Mouse (Mus musculus) stomach, embryonic 15.5 days (tissue): Measurements from ENCODE around the gene Copz1. TPM values are rescaled to one million over a fixed set of nuclear protein-coding genes. Genes with fewer than 3 reads are reported as not detected.
A peak's percentile ranks its signal among the peaks of the same experiment; 100 is the strongest.
"Not testable (repeated sequence)": the region's sequence is repeated elsewhere in the genome, so short reads cannot be mapped to it uniquely, and the experiment has no call there.

ENCODE experiments used
- ATAC-seq: fragments of 200-750 bp; cut with Nextera tagmentation; 2 replicates; pipeline ENCODE4 v1.8.0; 2017; ENCODE audit warnings: low read depth, moderate number of reproducible peaks, moderate TSS enrichment; ENCODE audit not compliant: insufficient read depth, low FRiP score
- H3K27ac ChIP-seq: fragments of 300-500 bp; sonication (generic); 2 replicates; pipeline ENCODE4 v1.5.1; 2015; ENCODE audit warnings: mild to moderate bottlenecking, inconsistent platforms
- H3K27me3 ChIP-seq: fragments of 300-500 bp; sonication (generic); replicated peaks from 2 replicates; pipeline ENCODE4 v1.6.1; 2015; ENCODE audit warnings: inconsistent platforms
- H3K36me3 ChIP-seq: fragments of 300-500 bp; sonication (generic); 2 replicates; pipeline ENCODE4 v1.6.1; 2015; ENCODE audit warnings: inconsistent platforms
- H3K4me1 ChIP-seq: fragments of 300-500 bp; sonication (generic); 2 replicates; pipeline ENCODE4 v1.6.1; 2015; ENCODE audit warnings: inconsistent platforms
- H3K4me2 ChIP-seq: fragments of 300-500 bp; sonication (generic); 2 replicates; pipeline ENCODE4 v1.6.1; 2015; ENCODE audit warnings: mild to moderate bottlenecking, inconsistent platforms
- H3K4me3 ChIP-seq: fragments of 300-500 bp; sonication (generic); replicated peaks from 2 replicates; pipeline ENCODE4 v1.5.1; 2015; ENCODE audit warnings: inconsistent platforms
- H3K9ac ChIP-seq: fragments of 300-500 bp; sonication (generic); 2 replicates; pipeline ENCODE4 v1.6.1; 2015; ENCODE audit warnings: inconsistent platforms
- H3K9me3 ChIP-seq: fragments of 300-500 bp; sonication (generic); 2 replicates; pipeline ENCODE4 v1.6.1; 2016; ENCODE audit warnings: inconsistent platforms
- WGBS: fragments of 180-500 bp; shearing (Covaris S2); methylation state at CpG from one replicate; pipeline ENCODE4 v1.1.7; 2015; 5-methylcytosine and 5-hydroxymethylcytosine counted together
- polyA plus RNA-seq: library from polyadenylated mRNA; unstranded; fragments of >200 nt; fragmentation: Nextera tagmentation; extraction: Ambion mirVana; gene quantifications from 2 replicates; pipeline ENCODE4 v1.2.1, GENCODE M21; 2015

The Copz1 gene
- polyA plus RNA-seq, 1 experiment from 2014 or later, result 248 TPM

- 6% methylated on average over 12 of the region's 12 CpGs for WGBS
- H3K27me3 ChIP-seq, H3K9me3 ChIP-seq, H3K4me1 ChIP-seq, ATAC-seq: not testable (repeated sequence)
- Histone ChIP-seq H3K4me2 (peak overlapping the region; percentile 73), H3K27ac (peak overlapping the region; percentile 93), H3K9ac (peak overlapping the region; percentile 65), H3K4me3 (peak overlapping the region; percentile 70), H3K36me3 (peaks cover 22% of the 10 kb centered on the region)
Measured at GRCm38 (mm10) chr15:103241071-103242018, 31.2 kb upstream of the Copz1 start.

- H3K9ac ChIP-seq, result no peak overlapping the region
- WGBS, result 48% methylated on average over 8 of the region's 8 CpGs
- peaks cover 8% of the 10 kb centered on the region; the same call in 1 of the 2 replicates for H3K4me1 ChIP-seq
- H3K4me3 ChIP-seq, result peak overlapping the region; percentile 70
- peaks cover 37% of the 10 kb centered on the region for H3K36me3 ChIP-seq
- no peak for ATAC-seq
- H3K27ac ChIP-seq, result peak overlapping the region; percentile 4; the same call in 1 of the 2 replicates
- H3K4me2 ChIP-seq, result peak overlapping the region; percentile 73
- H3K9me3 ChIP-seq, result no peaks in the 10 kb centered on the region
- no peaks in the 10 kb centered on the region for H3K27me3 ChIP-seq
Measured at GRCm38 (mm10) chr15:103242885-103243284, 29.6 kb upstream of the Copz1 start.

- H3K4me3 ChIP-seq, result no peak overlapping the region
- H3K4me2 ChIP-seq, result no peak overlapping the region
- H3K9me3 ChIP-seq, result no peaks in the 10 kb centered on the region
- H3K36me3 ChIP-seq, result peaks cover 51% of the 10 kb centered on the region
- H3K27me3 ChIP-seq, result no peaks in the 10 kb centered on the region
- no peak overlapping the region for H3K9ac ChIP-seq
- H3K27ac ChIP-seq, result no peak overlapping the region
- WGBS, result 73% methylated on average over 6 of the region's 6 CpGs
- ATAC-seq, result no peak
- H3K4me1 ChIP-seq, result peaks cover 8% of the 10 kb centered on the region; the same call in 1 of the 2 replicates
Measured at GRCm38 (mm10) chr15:103245616-103246015, 26.9 kb upstream of the Copz1 start.

- H3K9me3 ChIP-seq, result no peaks in the 10 kb centered on the region
- H3K27me3 ChIP-seq, result no peaks in the 10 kb centered on the region
- H3K36me3 ChIP-seq, result peaks cover 51% of the 10 kb centered on the region
- 83% methylated on average over 9 of the region's 9 CpGs for WGBS
- no peak overlapping the region for H3K27ac ChIP-seq
- ATAC-seq, result no peak
- H3K4me2 ChIP-seq, result no peak overlapping the region
- no peak overlapping the region for H3K4me3 ChIP-seq
- H3K9ac ChIP-seq, result no peak overlapping the region
- peaks cover 8% of the 10 kb centered on the region; the same call in 1 of the 2 replicates for H3K4me1 ChIP-seq
Measured at GRCm38 (mm10) chr15:103247078-103247781, 25.3 kb upstream of the Copz1 start.

- no peaks in the 10 kb centered on the region for H3K27me3 ChIP-seq
- no peak overlapping the region for H3K27ac ChIP-seq
- H3K36me3 ChIP-seq, result peaks cover 46% of the 10 kb centered on the region
- H3K4me2 ChIP-seq, result no peak overlapping the region
- H3K4me1 ChIP-seq, result peaks cover 3% of the 10 kb centered on the region; the same call in 1 of the 2 replicates
- H3K4me3 ChIP-seq, result no peak overlapping the region
- no peaks in the 10 kb centered on the region for H3K9me3 ChIP-seq
- H3K9ac ChIP-seq, result no peak overlapping the region
- no peak for ATAC-seq
Measured at GRCm38 (mm10) chr15:103247782-103248400, 24.6 kb upstream of the Copz1 start.

- Histone ChIP-seq H3K27ac (no peak overlapping the region), H3K4me1 (no peaks in the 10 kb centered on the region), H3K27me3 (no peaks in the 10 kb centered on the region), H3K4me3 (no peak overlapping the region), H3K4me2 (no peak overlapping the region), H3K9me3 (no peaks in the 10 kb centered on the region), H3K36me3 (peaks cover 41% of the 10 kb centered on the region), H3K9ac (no peak overlapping the region)
- no peak for ATAC-seq
- 84% methylated on average over 28 of the region's 28 CpGs for WGBS
Measured at GRCm38 (mm10) chr15:103248401-103249313, 23.9 kb upstream of the Copz1 start.

- 81% methylated on average over 6 of the region's 6 CpGs for WGBS
- not testable (repeated sequence) for H3K4me1 ChIP-seq, H3K4me3 ChIP-seq, H3K4me2 ChIP-seq, H3K27ac ChIP-seq, ATAC-seq, H3K27me3 ChIP-seq, H3K9ac ChIP-seq, H3K9me3 ChIP-seq
- peaks cover 41% of the 10 kb centered on the region for H3K36me3 ChIP-seq
Measured at GRCm38 (mm10) chr15:103249511-103249910, 23.0 kb upstream of the Copz1 start.

- Histone ChIP-seq H3K4me2 (no peak overlapping the region), H3K36me3 (peaks cover 37% of the 10 kb centered on the region), H3K9me3 (no peaks in the 10 kb centered on the region), H3K27ac (no peak overlapping the region), H3K9ac (no peak overlapping the region), H3K27me3 (no peaks in the 10 kb centered on the region), H3K4me3 (no peak overlapping the region), H3K4me1 (peaks cover 8% of the 10 kb centered on the region)
- WGBS, result 30% methylated on average over 2 of the region's 2 CpGs
- no peak for ATAC-seq
Measured at GRCm38 (mm10) chr15:103250195-103250740, 22.2 kb upstream of the Copz1 start.

GRCm38 (mm10) chr15:103251595-103251994 is 20.9 kb upstream of the Copz1 start:
- Histone ChIP-seq H3K4me2 (no peak overlapping the region), H3K36me3 (peaks cover 26% of the 10 kb centered on the region)
- ATAC-seq, result peak; percentile 72

GRCm38 (mm10) chr15:103252660-103253059 is 19.9 kb upstream of the Copz1 start:
- Histone ChIP-seq H3K4me2 (no peak overlapping the region), H3K4me3 (no peak overlapping the region), H3K9ac (no peak overlapping the region), H3K27ac (no peak overlapping the region), H3K9me3 (no peaks in the 10 kb centered on the region), H3K27me3 (no peaks in the 10 kb centered on the region), H3K4me1 (peaks cover 11% of the 10 kb centered on the region), H3K36me3 (peaks cover 16% of the 10 kb centered on the region)
- 70% methylated on average over 3 of the region's 3 CpGs for WGBS
- peak; percentile 30; the same call in 1 of the 2 replicates for ATAC-seq

More at GRCm38 (mm10) chr15:103251595-103251994, 20.9 kb upstream of the Copz1 start:
- Histone ChIP-seq H3K4me1 (peaks cover 11% of the 10 kb centered on the region), H3K27ac (no peak overlapping the region), H3K4me3 (no peak overlapping the region), H3K9me3 (no peaks in the 10 kb centered on the region), H3K27me3 (no peaks in the 10 kb centered on the region), H3K9ac (no peak overlapping the region)
- WGBS, result 21% methylated on average over 1 of the region's 1 CpGs

GRCm38 (mm10) chr15:103253352-103253751 is 19.2 kb upstream of the Copz1 start:
- no peak overlapping the region; the same call in 1 of the 2 replicates for H3K4me3 ChIP-seq
- H3K4me1 ChIP-seq, result peaks cover 16% of the 10 kb centered on the region
- H3K9ac ChIP-seq, result no peak overlapping the region
- H3K36me3 ChIP-seq, result peaks cover 9% of the 10 kb centered on the region
- H3K27ac ChIP-seq, result no peak overlapping the region
- 88% methylated on average over 1 of the region's 1 CpGs for WGBS
- H3K4me2 ChIP-seq, result no peak overlapping the region
- H3K9me3 ChIP-seq, result no peaks in the 10 kb centered on the region
- ATAC-seq, result no peak
- H3K27me3 ChIP-seq, result no peaks in the 10 kb centered on the region
